ENCODE assay signal across 16 mouse cellular contexts in the genomic region with DNA sequence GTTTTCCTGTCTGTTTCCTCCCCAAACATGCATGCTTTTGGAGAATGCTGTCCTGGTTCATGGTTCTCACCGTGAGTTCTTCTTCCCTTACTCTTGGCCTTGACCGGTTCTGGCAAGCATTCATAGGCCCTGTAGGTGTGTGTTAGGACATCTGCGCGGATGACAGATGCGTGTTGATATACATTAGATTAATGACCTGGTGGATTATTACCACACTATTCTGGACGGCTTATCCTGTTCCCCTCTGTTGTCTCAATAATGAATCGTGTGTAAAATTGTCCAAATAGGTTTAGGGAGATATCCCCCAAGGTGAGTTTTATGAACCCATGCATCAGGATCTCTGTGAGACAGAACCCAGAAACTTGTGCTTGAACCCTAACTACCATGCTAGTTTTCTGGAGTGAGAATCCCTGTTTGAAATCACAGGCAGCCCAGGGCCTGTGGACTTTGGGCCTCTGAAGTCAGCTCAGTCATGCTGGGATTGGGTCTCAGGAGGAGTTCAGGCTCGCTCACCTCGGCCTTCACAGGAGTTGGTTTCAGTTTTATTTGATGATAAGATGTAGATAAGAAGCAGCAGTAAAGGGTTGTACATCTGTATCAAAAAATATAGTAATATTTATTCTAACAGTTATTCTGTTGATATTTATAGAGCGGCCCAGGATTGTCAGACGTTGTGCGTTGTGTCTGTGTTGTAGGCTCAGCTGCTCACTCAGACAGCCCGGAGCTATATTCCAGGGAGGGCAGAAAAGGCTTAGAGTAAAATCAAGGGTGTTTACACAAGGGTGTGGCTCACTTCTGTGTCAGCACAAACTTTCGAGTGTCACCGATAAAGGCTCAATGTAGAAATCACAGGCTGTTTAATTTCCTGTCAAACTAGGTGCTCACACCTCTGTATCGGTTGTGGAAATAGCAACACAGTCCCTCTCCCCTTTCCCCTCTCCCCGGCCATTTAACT. TPM values are rescaled to one million over a fixed set of nuclear protein-coding genes. Genes with fewer than 3 reads are reported as not detected.
DNase-seq lines count a peak whose midpoint lies in the region; ATAC-seq lines count a peak whose summit lies in the region.
"Had no signal": no experiment of that assay in that cellular context is flagged by ENCODE, and none has a peak within 500 bp of the region (broad histone marks: within the 10 kb centered on the region; RNA-seq: fewer than 3 reads in every experiment).

No protein-coding gene starts in this region.

- WGBS in intestine, embryonic 16.5 days: 42% methylated on average over 17 of the region's 17 CpGs
- 47% methylated on average over 17 of the region's 17 CpGs for WGBS in stomach, embryonic 15.5 days

- ATAC-seq in intestine, embryonic 16.5 days: peak; percentile 96
- peak; percentile 79 for ATAC-seq in stomach, embryonic 15.5 days (ENCODE audit: insufficient read depth, low FRiP score, low read depth)
- ATAC-seq: forebrain, embryonic 14.5 days had no signal

- no peak overlapping the region for H3K9ac ChIP-seq in intestine, embryonic 16.5 days (ENCODE audit: low read depth, low read length)
- H3K9ac ChIP-seq in stomach, embryonic 15.5 days: no peak overlapping the region
- H3K9ac ChIP-seq: midbrain, embryonic 12.5 days; neural tube, embryonic 15.5 days had no signal

- H3K27ac ChIP-seq in intestine, embryonic 16.5 days (ENCODE audit: low read length): peak overlapping the region; percentile 67
- peak overlapping the region; percentile 64 for H3K27ac ChIP-seq in stomach, embryonic 15.5 days
- H3K27ac ChIP-seq: layer of hippocampus, adult 2 months; macrophage; midbrain, embryonic 12.5 days; neural tube, embryonic 15.5 days had no signal

- no peaks in the 10 kb centered on the region for H3K27me3 ChIP-seq in intestine, embryonic 16.5 days (replicated peaks; ENCODE audit: control insufficient read depth, insufficient read depth, low read length)
- no peaks in the 10 kb centered on the region for H3K27me3 ChIP-seq in stomach, embryonic 15.5 days (replicated peaks)
- H3K27me3 ChIP-seq: midbrain, embryonic 12.5 days; neural tube, embryonic 15.5 days had no signal

- H3K4me2 ChIP-seq in intestine, embryonic 16.5 days (ENCODE audit: low read depth, low read length): peak overlapping the region; percentile 23
- H3K4me2 ChIP-seq in stomach, embryonic 15.5 days: 0 out of 2 replicates have a peak overlapping the region, but pooled peaks have one; percentile 2
- H3K4me2 ChIP-seq: midbrain, embryonic 12.5 days; neural tube, embryonic 15.5 days had no signal

- DNase-seq in kidney, adult 9 months: peak; percentile 57
- DNase-seq in kidney, adult 11 months: no peak
- DNase-seq in gonadal fat pad, adult 2 months (ENCODE audit: low read depth): peak; percentile 73
- DNase-seq in thymus, postnatal 4 days: no peak
- no peak for DNase-seq in left cerebral cortex, postnatal 25 days (ENCODE audit: low spot score in 2 of 2)
- DNase-seq: adrenal gland, postnatal 25 days; cerebellum, adult 9-10 months; heart, postnatal 4 days; retina, postnatal 1 day had no signal

- no peaks in the 10 kb centered on the region for H3K9me3 ChIP-seq in intestine, embryonic 16.5 days (ENCODE audit: control insufficient read depth, low read length)
- no peaks in the 10 kb centered on the region for H3K9me3 ChIP-seq in stomach, embryonic 15.5 days
- H3K9me3 ChIP-seq: midbrain, embryonic 12.5 days; neural tube, embryonic 15.5 days had no signal

- 0 out of 2 replicates have a peak, but pooled peaks cover 12% of the 10 kb centered on the region for H3K4me1 ChIP-seq in intestine, embryonic 16.5 days (ENCODE audit: control insufficient read depth, insufficient read depth, low read length)
- peaks cover 7% of the 10 kb centered on the region; the same call in 1 of the 2 replicates for H3K4me1 ChIP-seq in stomach, embryonic 15.5 days

- H3K36me3 ChIP-seq in intestine, embryonic 16.5 days (ENCODE audit: control insufficient read depth, insufficient read depth, low read length): no peaks in the 10 kb centered on the region
- no peaks in the 10 kb centered on the region for H3K36me3 ChIP-seq in stomach, embryonic 15.5 days
- H3K36me3 ChIP-seq: midbrain, embryonic 12.5 days; neural tube, embryonic 15.5 days had no signal

- H3K4me3 ChIP-seq in intestine, embryonic 16.5 days (ENCODE audit: low read length): peak overlapping the region; percentile 4
- H3K4me3 ChIP-seq in stomach, embryonic 15.5 days (replicated peaks): no peak overlapping the region
- H3K4me3 ChIP-seq: layer of hippocampus, adult 2 months; midbrain, embryonic 12.5 days; neural tube, embryonic 15.5 days had no signal

- intact Hi-C loops in left cerebral cortex, postnatal 25 days (cut with DNase I): no loop called here

RNA-seq across cellular contexts. Expression of a gene that starts 48.8 kb away (rescaled TPM):
- 90.7 and 99.5 TPM in 2 replicates for polyA plus RNA-seq in gonadal fat pad, adult 2 months (2012; rRNA removed)
- polyA plus RNA-seq in intestine, embryonic 16.5 days (2015; fragmentation: Nextera tagmentation; extraction: Ambion mirVana): 26.1 and 28.4 TPM in 2 replicates
- 49.2 and 53.1 TPM in 2 replicates for polyA plus RNA-seq in stomach, embryonic 15.5 days (2015; fragmentation: Nextera tagmentation; extraction: Ambion mirVana)
- 10 to 100 TPM; 18.6 to 22.0 TPM for total RNA-seq in left cerebral cortex, postnatal 25 days (2021)

Comparison
In these comparisons a context has a peak if more than half of its experiments do, and no peak if none do; other contexts are left out.
1. DNase-seq: peak in kidney, adult 9 months (single experiment) and gonadal fat pad, adult 2 months (single experiment); none in kidney, adult 11 months (single experiment), thymus, postnatal 4 days (single experiment) and left cerebral cortex, postnatal 25 days (0 of 2).